Mouse (Mus musculus): Measurements from ENCODE around the gene Atp5g2. TPM values are rescaled to one million over a fixed set of nuclear protein-coding genes. Genes with fewer than 3 reads are reported as not detected.

Gene Atp5g2
- polyA plus RNA-seq, 1 experiment from 2014 or later = 74.2 TPM

MicroRNA genes within 50 kb of the gene (microRNA counts, 519-probe panel; counts per million panel counts)
- not detected for microRNA mmu-miR-688

Small RNA genes lying within 50 kb of the gene (microRNA-seq; reads per million reads assigned to microRNA genes)
- gene Mir688 (ENCODE audit: borderline number of aligned reads) = not detected

Other genes with a start within 250 kb of the Atp5g2 start
- 1.1 and 1.6 TPM in 2 replicates for gene Amhr2, start 227.0 kb downstream of the Atp5g2 start, polyA plus RNA-seq (2014; fragmentation: Nextera tagmentation; extraction: Ambion mirVana)
- gene Prr13, start 213.3 kb downstream of the Atp5g2 start, polyA plus RNA-seq (2014; fragmentation: Nextera tagmentation; extraction: Ambion mirVana) = 155 and 157 TPM in 2 replicates
- 187 and 220 TPM in 2 replicates for gene Pcbp2, start 201.8 kb downstream of the Atp5g2 start, polyA plus RNA-seq (2014; fragmentation: Nextera tagmentation; extraction: Ambion mirVana)
- not detected in 2 replicates for gene Gm10337, start 168.6 kb downstream of the Atp5g2 start, polyA plus RNA-seq (2014; fragmentation: Nextera tagmentation; extraction: Ambion mirVana)
- 7.7 and 7.9 TPM in 2 replicates for gene Map3k12, start 155.3 kb downstream of the Atp5g2 start, polyA plus RNA-seq (2014; fragmentation: Nextera tagmentation; extraction: Ambion mirVana)
- 96.7 and 105 TPM in 2 replicates for gene Tarbp2, start 154.2 kb downstream of the Atp5g2 start, polyA plus RNA-seq (2014; fragmentation: Nextera tagmentation; extraction: Ambion mirVana)
- 0.86 and 1.2 TPM in 2 replicates for gene Npff, start 147.4 kb downstream of the Atp5g2 start, polyA plus RNA-seq (2014; fragmentation: Nextera tagmentation; extraction: Ambion mirVana)
- not detected in 2 replicates for gene Gm28047, start 47.3 kb downstream of the Atp5g2 start, polyA plus RNA-seq (2014; fragmentation: Nextera tagmentation; extraction: Ambion mirVana)
- 14.4 and 17.1 TPM in 2 replicates for gene Atf7, start 46.9 kb downstream of the Atp5g2 start, polyA plus RNA-seq (2014; fragmentation: Nextera tagmentation; extraction: Ambion mirVana)
- 15.0 and 16.2 TPM in 2 replicates for gene Calcoco1, start 49.8 kb upstream of the Atp5g2 start, polyA plus RNA-seq (2014; fragmentation: Nextera tagmentation; extraction: Ambion mirVana)
- not detected in 2 replicates for gene Hoxc13, start 248.8 kb upstream of the Atp5g2 start, polyA plus RNA-seq (2014; fragmentation: Nextera tagmentation; extraction: Ambion mirVana)

Measured in liver, embryonic 11.5 days (tissue).